Mouse (Mus musculus): ENCODE measurements around the gene Efcab8. TPM values are rescaled to one million over a fixed set of nuclear protein-coding genes. Genes with fewer than 3 reads are reported as not detected.
"Not testable (repeated sequence)": the region's sequence is repeated elsewhere in the genome, so short reads cannot be mapped to it uniquely, and the experiment has no call there.

The Efcab8 gene
- polyA plus RNA-seq, 1 experiment from 2014 or later: 0.11 TPM

- ATAC-seq (ENCODE audit: low read depth): no peak
- no peak overlapping the region for H3K4me3 ChIP-seq (ENCODE audit: low read depth, low read length)
- H3K9ac ChIP-seq (ENCODE audit: low read depth, low read length): no peak overlapping the region
- H3K4me1 ChIP-seq (ENCODE audit: control insufficient read depth, insufficient read depth, low read length): no peaks in the 10 kb centered on the region
- WGBS: 77% methylated on average over 2 of the region's 2 CpGs
- no peak overlapping the region for H3K4me2 ChIP-seq (ENCODE audit: low read depth, low read length)
- DNase-seq (ENCODE audit: low spot score): peak; percentile 12
- H3K27ac ChIP-seq (replicated peaks; ENCODE audit: low read depth, low read length): no peak overlapping the region
- H3K36me3 ChIP-seq (ENCODE audit: control insufficient read depth, insufficient read depth, low read length): peaks cover 82% of the 10 kb centered on the region
- H3K27me3 ChIP-seq (replicated peaks; ENCODE audit: control insufficient read depth, insufficient read depth, low read length): no peaks in the 10 kb centered on the region
- no peaks in the 10 kb centered on the region for H3K9me3 ChIP-seq (ENCODE audit: control insufficient read depth, low read length)
Measured at GRCm38 (mm10) chr2:153768881-153769280, 10.8 kb upstream of the Efcab8 start.

- no peaks in the 10 kb centered on the region for H3K27me3 ChIP-seq (replicated peaks; ENCODE audit: control insufficient read depth, insufficient read depth, low read length)
- H3K4me2 ChIP-seq (ENCODE audit: low read depth, low read length): no peak overlapping the region
- ATAC-seq (ENCODE audit: low read depth) (no peak), DNase-seq (ENCODE audit: low spot score) (no peak)
- H3K4me3 ChIP-seq (ENCODE audit: low read depth, low read length): no peak overlapping the region
- no peaks in the 10 kb centered on the region for H3K4me1 ChIP-seq (ENCODE audit: control insufficient read depth, insufficient read depth, low read length)
- H3K36me3 ChIP-seq (ENCODE audit: control insufficient read depth, insufficient read depth, low read length): peaks cover 42% of the 10 kb centered on the region
- no peak overlapping the region for H3K9ac ChIP-seq (ENCODE audit: low read depth, low read length)
- H3K9me3 ChIP-seq (ENCODE audit: control insufficient read depth, low read length): no peaks in the 10 kb centered on the region
- WGBS: 98% methylated on average over 4 of the region's 4 CpGs
- H3K27ac ChIP-seq (replicated peaks; ENCODE audit: low read depth, low read length): no peak overlapping the region
Measured at GRCm38 (mm10) chr2:153772950-153773349, 6.8 kb upstream of the Efcab8 start.

- no peak overlapping the region for H3K4me3 ChIP-seq (ENCODE audit: low read depth, low read length)
- H3K4me2 ChIP-seq (ENCODE audit: low read depth, low read length): no peak overlapping the region
- ATAC-seq (ENCODE audit: low read depth) (no peak), DNase-seq (ENCODE audit: low spot score) (no peak)
- WGBS: 92% methylated on average over 4 of the region's 4 CpGs
- H3K9ac ChIP-seq (ENCODE audit: low read depth, low read length): no peak overlapping the region
- no peak overlapping the region for H3K27ac ChIP-seq (replicated peaks; ENCODE audit: low read depth, low read length)
- no peaks in the 10 kb centered on the region for H3K9me3 ChIP-seq (ENCODE audit: control insufficient read depth, low read length)
- H3K27me3 ChIP-seq (replicated peaks; ENCODE audit: control insufficient read depth, insufficient read depth, low read length): no peaks in the 10 kb centered on the region
- 0 out of 2 replicates have a peak, but pooled peaks cover 4% of the 10 kb centered on the region for H3K4me1 ChIP-seq (ENCODE audit: control insufficient read depth, insufficient read depth, low read length)
- H3K36me3 ChIP-seq (ENCODE audit: control insufficient read depth, insufficient read depth, low read length): peaks cover 20% of the 10 kb centered on the region
Measured at GRCm38 (mm10) chr2:153775472-153775871, 4.3 kb upstream of the Efcab8 start.

- peak overlapping the region; percentile 67 for H3K4me2 ChIP-seq (ENCODE audit: low read depth, low read length)
- H3K4me1 ChIP-seq (ENCODE audit: control insufficient read depth, insufficient read depth, low read length): 0 out of 2 replicates have a peak, but pooled peaks cover 4% of the 10 kb centered on the region
- peak overlapping the region; percentile 35 for H3K4me3 ChIP-seq (ENCODE audit: low read depth, low read length)
- H3K9me3 ChIP-seq (ENCODE audit: control insufficient read depth, low read length): no peaks in the 10 kb centered on the region
- no peak overlapping the region for H3K27ac ChIP-seq (replicated peaks; ENCODE audit: low read depth, low read length)
- no peaks in the 10 kb centered on the region for H3K27me3 ChIP-seq (replicated peaks; ENCODE audit: control insufficient read depth, insufficient read depth, low read length)
- H3K36me3 ChIP-seq (ENCODE audit: control insufficient read depth, insufficient read depth, low read length): no peaks in the 10 kb centered on the region
- WGBS: 10% methylated on average over 22 of the region's 24 CpGs
- DNase-seq (ENCODE audit: low spot score) (peak; percentile 86), ATAC-seq (ENCODE audit: low read depth) (peak; percentile 91)
- peak overlapping the region; percentile 48 for H3K9ac ChIP-seq (ENCODE audit: low read depth, low read length)
Measured at GRCm38 (mm10) chr2:153778638-153779362, 931 bp upstream of the Efcab8 start.

GRCm38 (mm10) chr2:153781181-153781580 lies 1.4 kb downstream of the Efcab8 start:
- WGBS: 83% methylated on average over 4 of the region's 4 CpGs
- Histone ChIP-seq H3K4me1 (ENCODE audit: control insufficient read depth, insufficient read depth, low read length) (0 out of 2 replicates have a peak, but pooled peaks cover 4% of the 10 kb centered on the region), H3K4me3 (ENCODE audit: low read depth, low read length) (no peak overlapping the region), H3K27me3 (replicated peaks; ENCODE audit: control insufficient read depth, insufficient read depth, low read length) (no peaks in the 10 kb centered on the region), H3K9ac (ENCODE audit: low read depth, low read length) (no peak overlapping the region), H3K9me3 (ENCODE audit: control insufficient read depth, low read length) (no peaks in the 10 kb centered on the region), H3K36me3 (ENCODE audit: control insufficient read depth, insufficient read depth, low read length) (no peaks in the 10 kb centered on the region), H3K4me2 (ENCODE audit: low read depth, low read length) (no peak overlapping the region), H3K27ac (replicated peaks; ENCODE audit: low read depth, low read length) (no peak overlapping the region)
- no peak for ATAC-seq (ENCODE audit: low read depth)
- DNase-seq (ENCODE audit: low spot score): no peak

GRCm38 (mm10) chr2:153784668-153785067 lies 4.9 kb downstream of the Efcab8 start:
- H3K9me3 ChIP-seq (ENCODE audit: control insufficient read depth, low read length): no peaks in the 10 kb centered on the region
- H3K4me1 ChIP-seq (ENCODE audit: control insufficient read depth, insufficient read depth, low read length): no peaks in the 10 kb centered on the region
- no peak overlapping the region for H3K9ac ChIP-seq (ENCODE audit: low read depth, low read length)
- ATAC-seq (ENCODE audit: low read depth) (no peak), DNase-seq (ENCODE audit: low spot score) (peak; percentile 21)
- H3K4me3 ChIP-seq (ENCODE audit: low read depth, low read length): no peak overlapping the region
- no peaks in the 10 kb centered on the region for H3K36me3 ChIP-seq (ENCODE audit: control insufficient read depth, insufficient read depth, low read length)
- no peaks in the 10 kb centered on the region for H3K27me3 ChIP-seq (replicated peaks; ENCODE audit: control insufficient read depth, insufficient read depth, low read length)
- H3K4me2 ChIP-seq (ENCODE audit: low read depth, low read length): no peak overlapping the region
- no peak overlapping the region for H3K27ac ChIP-seq (replicated peaks; ENCODE audit: low read depth, low read length)
- WGBS: 92% methylated on average over 2 of the region's 2 CpGs

- H3K36me3 ChIP-seq (ENCODE audit: control insufficient read depth, insufficient read depth, low read length): no peaks in the 10 kb centered on the region
- no peaks in the 10 kb centered on the region for H3K9me3 ChIP-seq (ENCODE audit: control insufficient read depth, low read length)
- DNase-seq (ENCODE audit: low spot score) (no peak), ATAC-seq (ENCODE audit: low read depth) (no peak)
- no peaks in the 10 kb centered on the region for H3K4me1 ChIP-seq (ENCODE audit: control insufficient read depth, insufficient read depth, low read length)
- no peak overlapping the region for H3K4me3 ChIP-seq (ENCODE audit: low read depth, low read length)
- H3K9ac ChIP-seq (ENCODE audit: low read depth, low read length): no peak overlapping the region
- H3K4me2 ChIP-seq (ENCODE audit: low read depth, low read length): no peak overlapping the region
- H3K27me3 ChIP-seq (replicated peaks; ENCODE audit: control insufficient read depth, insufficient read depth, low read length): no peaks in the 10 kb centered on the region
- H3K27ac ChIP-seq (replicated peaks; ENCODE audit: low read depth, low read length): no peak overlapping the region
Measured at GRCm38 (mm10) chr2:153793366-153793765, 13.6 kb downstream of the Efcab8 start.

- 47% methylated on average over 5 of the region's 5 CpGs for WGBS
- H3K9me3 ChIP-seq (ENCODE audit: control insufficient read depth, low read length): no peaks in the 10 kb centered on the region
- H3K27me3 ChIP-seq (replicated peaks; ENCODE audit: control insufficient read depth, insufficient read depth, low read length): no peaks in the 10 kb centered on the region
- H3K4me3 ChIP-seq (ENCODE audit: low read depth, low read length): no peak overlapping the region
- no peak overlapping the region for H3K9ac ChIP-seq (ENCODE audit: low read depth, low read length)
- no peak for ATAC-seq (ENCODE audit: low read depth)
- no peak overlapping the region for H3K27ac ChIP-seq (replicated peaks; ENCODE audit: low read depth, low read length)
- no peak overlapping the region for H3K4me2 ChIP-seq (ENCODE audit: low read depth, low read length)
- H3K36me3 ChIP-seq (ENCODE audit: control insufficient read depth, insufficient read depth, low read length): no peaks in the 10 kb centered on the region
- DNase-seq (ENCODE audit: low spot score): peak; percentile 26
- H3K4me1 ChIP-seq (ENCODE audit: control insufficient read depth, insufficient read depth, low read length): no peaks in the 10 kb centered on the region
Measured at GRCm38 (mm10) chr2:153795090-153795489, 15.4 kb downstream of the Efcab8 start.

GRCm38 (mm10) chr2:153807464-153807863 lies 27.7 kb downstream of the Efcab8 start:
- not testable (repeated sequence) for ATAC-seq (ENCODE audit: low read depth); H3K36me3 ChIP-seq (ENCODE audit: control insufficient read depth, insufficient read depth, low read length); H3K9ac ChIP-seq (ENCODE audit: low read depth, low read length); H3K27me3 ChIP-seq (replicated peaks; ENCODE audit: control insufficient read depth, insufficient read depth, low read length); H3K4me1 ChIP-seq (ENCODE audit: control insufficient read depth, insufficient read depth, low read length); H3K4me3 ChIP-seq (ENCODE audit: low read depth, low read length); H3K4me2 ChIP-seq (ENCODE audit: low read depth, low read length); H3K27ac ChIP-seq (replicated peaks; ENCODE audit: low read depth, low read length); H3K9me3 ChIP-seq (ENCODE audit: control insufficient read depth, low read length)
- DNase-seq (ENCODE audit: low spot score): peak; percentile 48

Data from embryonic facial prominence, embryonic 14.5 days (tissue).